ENCODE assay signal across 8 mouse cellular contexts in genomic region chr11:69760160-69760900, GRCm38 (mm10). TPM values are rescaled to one million over a fixed set of nuclear protein-coding genes. Genes with fewer than 3 reads are reported as not detected.
DNase-seq lines count a peak whose midpoint lies in the region; ATAC-seq and TF ChIP-seq lines count a peak whose summit lies in the region.

No protein-coding gene starts in this region.

- peaks cover 11% of the 10 kb centered on the region for H3K4me1 ChIP-seq in lung, postnatal 0 days (ENCODE audit: insufficient read depth, low read depth, low read length)
- peaks cover 45% of the 10 kb centered on the region for H3K4me1 ChIP-seq in limb, embryonic 10.5 days
- H3K4me1 ChIP-seq in olfactory bulb, adult 2 months (ENCODE audit: control insufficient read depth, insufficient read depth, low read length) = peaks cover 17% of the 10 kb centered on the region

- no peaks in the 10 kb centered on the region for H3K27me3 ChIP-seq in lung, postnatal 0 days (replicated peaks; ENCODE audit: insufficient read depth, low read length)
- H3K27me3 ChIP-seq in limb, embryonic 10.5 days (ENCODE audit: low read depth, poor library complexity, severe bottlenecking) = no peaks in the 10 kb centered on the region

- 75% methylated on average over 14 of the region's 14 CpGs for WGBS in lung, postnatal 0 days
- WGBS in limb, embryonic 10.5 days = 84% methylated on average over 14 of the region's 14 CpGs
- 82% methylated on average over 14 of the region's 14 CpGs for WGBS in olfactory bulb, adult 2 months

- TF ChIP-seq CTCF in lung, postnatal 0 days (IDR thresholded peaks at IDR 0.05) = no peak
- TF ChIP-seq CTCF in olfactory bulb, adult 2 months (IDR thresholded peaks at IDR 0.05; ENCODE audit: insufficient read depth, low read depth, low read length) = no peak

- H3K4me3 ChIP-seq in lung, postnatal 0 days (ENCODE audit: low read depth, low read length) = no peak overlapping the region
- H3K4me3 ChIP-seq in limb, embryonic 10.5 days = peak overlapping the region; percentile 67
- no peak overlapping the region for H3K4me3 ChIP-seq in olfactory bulb, adult 2 months (ENCODE audit: insufficient read depth, low read depth, low read length)

- H3K36me3 ChIP-seq in lung, postnatal 0 days (ENCODE audit: insufficient read depth, low read length) = no peaks in the 10 kb centered on the region
- H3K36me3 ChIP-seq in limb, embryonic 10.5 days = 0 out of 2 replicates have a peak, but pooled peaks cover 5% of the 10 kb centered on the region

- no peak for TF ChIP-seq EP300 in lung, postnatal 0 days (IDR thresholded peaks at IDR 0.05)

- no peaks in the 10 kb centered on the region for H3K9me3 ChIP-seq in lung, postnatal 0 days (ENCODE audit: low read length)
- H3K9me3 ChIP-seq in limb, embryonic 10.5 days (replicated peaks) = no peaks in the 10 kb centered on the region

- H3K4me2 ChIP-seq in lung, postnatal 0 days (replicated peaks; ENCODE audit: low read depth, low read length) = no peak overlapping the region

- peak overlapping the region; percentile 99 for H3K27ac ChIP-seq in lung, postnatal 0 days (ENCODE audit: low read length)
- H3K27ac ChIP-seq in limb, embryonic 10.5 days = peak overlapping the region; percentile 97
- peak overlapping the region; percentile 96 for H3K27ac ChIP-seq in olfactory bulb, adult 2 months (ENCODE audit: insufficient read depth, low read depth, low read length)

- no peak for ATAC-seq in lung, postnatal 0 days

- H3K9ac ChIP-seq in lung, postnatal 0 days (replicated peaks; ENCODE audit: low read depth) = no peak overlapping the region

- peak; percentile 67 for DNase-seq in cerebellum, adult 11-12 months
- no peak for DNase-seq in cerebellum, adult 11 months
- peak; percentile 31 for DNase-seq in lung, postnatal 0 days (ENCODE audit: low spot score)
- DNase-seq in lung, postnatal 14 days = no peak
- DNase-seq in limb, embryonic 10.5 days (ENCODE audit: low spot score) = no peak
- no peak for DNase-seq in ovary, postnatal 14 days (ENCODE audit: low spot score)
- no peak for DNase-seq in kidney, adult 18-20 months

- TF ChIP-seq POLR2A in olfactory bulb, adult 2 months (IDR thresholded peaks at IDR 0.05; ENCODE audit: insufficient read depth, low read depth, low read length) = no peak

RNA-seq across cellular contexts. Expression of gene Slc35g3, which starts 1.4 kb away (rescaled TPM):
- polyA plus RNA-seq in lung, postnatal 0 days (2015; fragmentation: Nextera tagmentation; extraction: Ambion mirVana) = 1.0 TPM in 2 replicates
- polyA plus RNA-seq in limb, embryonic 10.5 days (2016; fragmentation: Nextera tagmentation; extraction: Ambion mirVana) = 0.09 and 0.10 TPM in 2 replicates
- not detected in 2 replicates for polyA plus RNA-seq in olfactory bulb, adult 2 months (2012; ENCODE audit: insufficient read depth, insufficient read length, low replicate concordance, missing spikeins)

RNA-seq across cellular contexts. Expression of gene Polr2a, which starts 1.9 kb away (rescaled TPM):
- 14.0 and 15.3 TPM in 2 replicates for polyA plus RNA-seq in lung, postnatal 0 days (2015; fragmentation: Nextera tagmentation; extraction: Ambion mirVana)
- polyA plus RNA-seq in limb, embryonic 10.5 days (2016; fragmentation: Nextera tagmentation; extraction: Ambion mirVana) = 41.8 and 47.0 TPM in 2 replicates
- 105 TPM in 2 replicates for polyA plus RNA-seq in olfactory bulb, adult 2 months (2012; ENCODE audit: insufficient read depth, insufficient read length, low replicate concordance, missing spikeins)

RNA-seq across cellular contexts. Expression of gene Zbtb4, which starts 5.4 kb away (rescaled TPM):
- polyA plus RNA-seq in lung, postnatal 0 days (2015; fragmentation: Nextera tagmentation; extraction: Ambion mirVana) = 6.6 and 7.6 TPM in 2 replicates
- 0.25 and 0.59 TPM in 2 replicates for polyA plus RNA-seq in limb, embryonic 10.5 days (2016; fragmentation: Nextera tagmentation; extraction: Ambion mirVana)
- 250 TPM in 1 of 2 replicates, not detected in the other for polyA plus RNA-seq in olfactory bulb, adult 2 months (2012; ENCODE audit: insufficient read depth, insufficient read length, low replicate concordance, missing spikeins)

RNA-seq across cellular contexts. Expression of gene Chrnb1, which starts 35.4 kb away (rescaled TPM):
- 15.6 and 16.2 TPM in 2 replicates for polyA plus RNA-seq in lung, postnatal 0 days (2015; fragmentation: Nextera tagmentation; extraction: Ambion mirVana)
- 0.87 and 2.5 TPM in 2 replicates for polyA plus RNA-seq in limb, embryonic 10.5 days (2016; fragmentation: Nextera tagmentation; extraction: Ambion mirVana)
- not detected in 2 replicates for polyA plus RNA-seq in olfactory bulb, adult 2 months (2012; ENCODE audit: insufficient read depth, insufficient read length, low replicate concordance, missing spikeins)

RNA-seq across cellular contexts. Expression of gene Fgf11, which starts 41.3 kb away (rescaled TPM):
- polyA plus RNA-seq in lung, postnatal 0 days (2015; fragmentation: Nextera tagmentation; extraction: Ambion mirVana) = 0.57 and 0.95 TPM in 2 replicates
- 0.40 and 0.55 TPM in 2 replicates for polyA plus RNA-seq in limb, embryonic 10.5 days (2016; fragmentation: Nextera tagmentation; extraction: Ambion mirVana)
- polyA plus RNA-seq in olfactory bulb, adult 2 months (2012; ENCODE audit: insufficient read depth, insufficient read length, low replicate concordance, missing spikeins) = not detected in 2 replicates

Comparison
In these comparisons a context has a peak if more than half of its experiments do, and no peak if none do; other contexts are left out.
1. DNase-seq: peak in cerebellum, adult 11-12 months (single experiment) and lung, postnatal 0 days (single experiment); none in cerebellum, adult 11 months (single experiment), lung, postnatal 14 days (single experiment), limb, embryonic 10.5 days (single experiment), ovary, postnatal 14 days (single experiment) and kidney, adult 18-20 months (single experiment).
2. Peak in every context shown above with its lines, with median percentiles within 50 percentile points of each other: H3K27ac ChIP-seq.